Mouse (Mus musculus): ENCODE measurements around the gene Gnb2. TPM values are rescaled to one million over a fixed set of nuclear protein-coding genes. Genes with fewer than 3 reads are reported as not detected.

Gnb2 gene
- 1.5 TPM for polyA plus RNA-seq (2014; fragmentation: Illumina TruSeq; extraction: RNeasy Lipid Tissue Mini Kit (QIAGEN cat#74804); ENCODE audit: low replicate concordance)

GRCm38 (mm10) chr5:137533117-137533827 lies at the start of gene Gnb2, which contains the start of gene Epo:
TSS of gene Gnb2 (minus strand) at chr5:137533510.
TSS of gene Epo (minus strand) at chr5:137533242.

DNA sequence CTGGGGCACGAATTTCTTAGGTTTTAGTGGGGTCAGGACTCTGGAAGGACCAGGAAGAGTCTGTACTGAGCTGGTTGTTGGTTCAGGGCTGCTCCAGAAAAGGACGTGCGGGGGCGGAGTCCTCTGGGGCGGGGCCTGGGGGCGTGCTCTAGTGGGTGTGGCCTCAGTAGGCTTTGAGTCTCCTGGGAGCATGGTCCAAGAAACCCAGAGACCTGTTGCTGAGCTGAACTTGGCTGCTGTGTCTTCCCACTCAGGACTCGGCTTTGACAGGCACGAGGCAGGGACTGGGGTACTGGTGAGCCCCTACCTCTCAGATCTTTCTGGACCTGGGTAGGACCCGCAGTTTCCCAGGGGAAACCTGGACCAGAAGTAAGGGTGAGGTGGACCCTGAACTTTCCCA lies 36.4 kb upstream of the Gnb2 start, which contains the start of gene Tfr2:
TSS of gene Tfr2 (plus strand) at position 176 of the 400 bp plus-strand sequence.

DNA sequence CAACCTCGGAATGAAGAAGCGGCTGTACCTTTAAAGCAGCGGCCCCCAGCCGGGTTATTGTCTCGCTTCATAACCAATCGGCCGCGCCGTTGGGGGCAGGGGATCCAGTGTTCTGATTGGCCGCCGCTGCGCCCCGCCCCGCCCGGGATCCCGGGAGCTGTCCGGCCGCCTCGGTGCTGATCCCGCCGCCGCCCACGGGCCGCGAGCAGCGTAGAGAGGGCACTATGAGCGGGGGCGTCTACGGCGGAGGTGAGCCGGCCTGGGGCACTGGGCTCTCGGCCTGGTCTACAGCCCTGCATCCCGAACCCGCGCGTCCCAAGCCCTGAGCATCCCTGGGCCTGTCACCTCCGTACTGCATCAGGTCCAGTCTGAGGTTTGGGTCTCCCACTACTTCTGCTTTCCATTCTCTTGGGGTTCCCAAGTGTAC lies 20.1 kb upstream of the Gnb2 start, which contains the start of gene Actl6b:
TSS of gene Actl6b (plus strand) at position 107 of the 427 bp plus-strand sequence.

DNA sequence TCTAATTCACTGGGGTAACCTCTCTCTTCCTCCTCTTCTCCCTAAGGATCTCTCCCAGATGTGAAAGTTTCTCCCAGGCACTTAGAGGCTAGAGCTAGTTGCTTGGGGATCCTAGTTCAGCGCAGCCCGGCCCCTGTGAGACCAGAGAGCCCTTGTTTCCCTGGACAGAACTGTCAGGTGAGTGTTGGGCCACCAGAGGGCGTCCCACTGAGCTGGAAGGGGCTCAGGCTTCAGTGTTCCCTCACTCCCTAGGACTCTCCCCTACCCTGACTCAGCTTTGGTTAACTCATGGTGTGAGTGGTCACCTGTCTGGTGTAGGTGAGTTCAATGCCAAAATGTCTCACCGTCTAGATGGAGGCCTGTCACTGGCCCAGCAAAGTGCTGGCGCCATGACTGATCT lies 14.9 kb downstream of the Gnb2 start, which contains the start of gene Gigyf1:
TSS of gene Gigyf1 (plus strand) at position 113 of the 400 bp plus-strand sequence.

DNA sequence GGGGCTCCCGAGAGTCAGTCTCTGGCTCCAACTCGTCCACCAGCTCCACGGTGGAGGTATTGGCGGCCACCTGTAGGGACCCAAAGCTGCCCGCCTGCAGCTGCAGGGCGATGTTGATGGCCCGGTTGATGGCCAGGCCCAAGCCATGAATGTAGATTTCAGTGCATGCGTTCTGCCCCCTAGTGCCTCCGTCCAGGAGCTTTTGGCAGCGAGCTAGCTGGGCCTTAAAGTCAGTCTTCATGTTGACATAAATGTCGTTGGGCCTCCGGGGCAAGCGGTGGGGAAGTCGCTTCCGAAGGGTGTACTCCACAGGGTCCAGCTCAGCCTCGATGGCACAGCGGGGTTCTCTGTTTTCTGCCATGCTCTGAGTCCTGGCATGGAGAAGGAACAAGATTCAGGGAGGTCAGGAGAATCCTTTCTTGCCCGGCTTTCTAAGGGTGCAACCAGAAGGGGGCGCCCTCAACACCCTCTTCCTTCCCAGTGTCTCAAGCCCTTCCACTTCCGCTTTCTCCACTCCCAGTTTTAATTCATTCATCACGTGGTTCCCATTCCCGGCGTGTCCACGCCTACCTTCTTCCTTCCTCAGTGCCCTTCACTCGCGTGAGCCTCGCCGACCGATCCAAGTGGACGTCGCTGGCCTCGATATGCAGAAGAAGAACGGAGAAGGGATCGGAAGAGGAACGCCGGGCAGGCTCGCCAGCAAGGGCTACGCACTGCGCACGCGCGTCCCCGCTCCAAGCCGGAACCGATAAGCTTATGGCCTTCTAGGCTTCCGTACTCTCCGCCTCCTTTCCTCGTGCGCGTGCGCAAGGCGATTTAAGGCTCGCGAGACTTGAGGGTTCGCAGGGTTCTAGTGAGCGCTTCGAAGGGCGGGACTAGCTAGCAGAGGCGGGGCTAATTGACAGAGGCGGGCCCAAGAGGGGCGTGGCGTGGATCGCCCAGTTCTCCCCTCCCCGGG lies 31.3 kb downstream of the Gnb2 start, which contains the start of gene Pop7:
TSS of gene Pop7 (minus strand) at position 810 of the 958 bp plus-strand sequence.

Other genes starting within 250 kb of the Gnb2 start
- gene Ache, start 246.0 kb downstream of the Gnb2 start, polyA plus RNA-seq (2014; fragmentation: Illumina TruSeq; extraction: RNeasy Lipid Tissue Mini Kit (QIAGEN cat#74804); ENCODE audit: low replicate concordance): not detected
- 1.9 TPM for gene Ufsp1, start 238.9 kb downstream of the Gnb2 start, polyA plus RNA-seq (2014; fragmentation: Illumina TruSeq; extraction: RNeasy Lipid Tissue Mini Kit (QIAGEN cat#74804); ENCODE audit: low replicate concordance)
- gene Srrt, start 225.8 kb downstream of the Gnb2 start, polyA plus RNA-seq (2014; fragmentation: Illumina TruSeq; extraction: RNeasy Lipid Tissue Mini Kit (QIAGEN cat#74804); ENCODE audit: low replicate concordance): 15.2 TPM
- not detected for gene Trip6, start 219.1 kb downstream of the Gnb2 start, polyA plus RNA-seq (2014; fragmentation: Illumina TruSeq; extraction: RNeasy Lipid Tissue Mini Kit (QIAGEN cat#74804); ENCODE audit: low replicate concordance)
- gene Slc12a9, start 199.9 kb downstream of the Gnb2 start, polyA plus RNA-seq (2014; fragmentation: Illumina TruSeq; extraction: RNeasy Lipid Tissue Mini Kit (QIAGEN cat#74804); ENCODE audit: low replicate concordance): 0.33 TPM
- gene Ephb4, start 183.4 kb downstream of the Gnb2 start, polyA plus RNA-seq (2014; fragmentation: Illumina TruSeq; extraction: RNeasy Lipid Tissue Mini Kit (QIAGEN cat#74804); ENCODE audit: low replicate concordance): 4.2 TPM
- 0.19 TPM for gene Zan, start 56.4 kb downstream of the Gnb2 start, polyA plus RNA-seq (2014; fragmentation: Illumina TruSeq; extraction: RNeasy Lipid Tissue Mini Kit (QIAGEN cat#74804); ENCODE audit: low replicate concordance)
- gene Pop7, start 31.0 kb downstream of the Gnb2 start, polyA plus RNA-seq (2014; fragmentation: Illumina TruSeq; extraction: RNeasy Lipid Tissue Mini Kit (QIAGEN cat#74804); ENCODE audit: low replicate concordance): not detected
- 0.97 TPM for gene Gigyf1, start 15.0 kb downstream of the Gnb2 start, polyA plus RNA-seq (2014; fragmentation: Illumina TruSeq; extraction: RNeasy Lipid Tissue Mini Kit (QIAGEN cat#74804); ENCODE audit: low replicate concordance)
- not detected for gene Epo, start 268 bp downstream of the Gnb2 start, polyA plus RNA-seq (2014; fragmentation: Illumina TruSeq; extraction: RNeasy Lipid Tissue Mini Kit (QIAGEN cat#74804); ENCODE audit: low replicate concordance)
- not detected for gene Actl6b, start 20.0 kb upstream of the Gnb2 start, polyA plus RNA-seq (2014; fragmentation: Illumina TruSeq; extraction: RNeasy Lipid Tissue Mini Kit (QIAGEN cat#74804); ENCODE audit: low replicate concordance)
- gene Tfr2, start 36.3 kb upstream of the Gnb2 start, polyA plus RNA-seq (2014; fragmentation: Illumina TruSeq; extraction: RNeasy Lipid Tissue Mini Kit (QIAGEN cat#74804); ENCODE audit: low replicate concordance): not detected
- not detected for gene Mospd3, start 67.5 kb upstream of the Gnb2 start, polyA plus RNA-seq (2014; fragmentation: Illumina TruSeq; extraction: RNeasy Lipid Tissue Mini Kit (QIAGEN cat#74804); ENCODE audit: low replicate concordance)
- 1.5 TPM for gene Pcolce, start 80.3 kb upstream of the Gnb2 start, polyA plus RNA-seq (2014; fragmentation: Illumina TruSeq; extraction: RNeasy Lipid Tissue Mini Kit (QIAGEN cat#74804); ENCODE audit: low replicate concordance)
- not detected for gene Fbxo24, start 95.5 kb upstream of the Gnb2 start, polyA plus RNA-seq (2014; fragmentation: Illumina TruSeq; extraction: RNeasy Lipid Tissue Mini Kit (QIAGEN cat#74804); ENCODE audit: low replicate concordance)
- gene Lrch4, start 95.6 kb upstream of the Gnb2 start, polyA plus RNA-seq (2014; fragmentation: Illumina TruSeq; extraction: RNeasy Lipid Tissue Mini Kit (QIAGEN cat#74804); ENCODE audit: low replicate concordance): 0.30 TPM
- gene Gm20605, start 95.7 kb upstream of the Gnb2 start, polyA plus RNA-seq (2014; fragmentation: Illumina TruSeq; extraction: RNeasy Lipid Tissue Mini Kit (QIAGEN cat#74804); ENCODE audit: low replicate concordance): not detected
- not detected for gene Sap25, start 107.8 kb upstream of the Gnb2 start, polyA plus RNA-seq (2014; fragmentation: Illumina TruSeq; extraction: RNeasy Lipid Tissue Mini Kit (QIAGEN cat#74804); ENCODE audit: low replicate concordance)
- not detected for gene Irs3, start 112.2 kb upstream of the Gnb2 start, polyA plus RNA-seq (2014; fragmentation: Illumina TruSeq; extraction: RNeasy Lipid Tissue Mini Kit (QIAGEN cat#74804); ENCODE audit: low replicate concordance)
- 2.0 TPM for gene Agfg2, start 151.2 kb upstream of the Gnb2 start, polyA plus RNA-seq (2014; fragmentation: Illumina TruSeq; extraction: RNeasy Lipid Tissue Mini Kit (QIAGEN cat#74804); ENCODE audit: low replicate concordance)
- gene Nyap1, start 208.1 kb upstream of the Gnb2 start, polyA plus RNA-seq (2014; fragmentation: Illumina TruSeq; extraction: RNeasy Lipid Tissue Mini Kit (QIAGEN cat#74804); ENCODE audit: low replicate concordance): 0.22 TPM
- gene Tsc22d4, start 212.2 kb upstream of the Gnb2 start, polyA plus RNA-seq (2014; fragmentation: Illumina TruSeq; extraction: RNeasy Lipid Tissue Mini Kit (QIAGEN cat#74804); ENCODE audit: low replicate concordance): 1.5 TPM
- gene Ppp1r35, start 245.3 kb upstream of the Gnb2 start, polyA plus RNA-seq (2014; fragmentation: Illumina TruSeq; extraction: RNeasy Lipid Tissue Mini Kit (QIAGEN cat#74804); ENCODE audit: low replicate concordance): not detected